Mouse (Mus musculus) forebrain, embryonic 10.5 days (tissue): ENCODE results near the gene Sdhaf3. TPM values are rescaled to one million over a fixed set of nuclear protein-coding genes. Genes with fewer than 3 reads are reported as not detected.

Experiments
- DNase-seq: peaks from one replicate; pipeline ENCODE4 v3.0.0-alpha.2; 2017; ENCODE audit warnings: low spot score; ENCODE audit errors: extremely low spot score
- H3K27ac ChIP-seq: fragments of 300-500 bp; sonication (generic); 2 replicates; pipeline ENCODE4 v1.5.1; 2016; ENCODE audit warnings: mild to moderate bottlenecking
- H3K27me3 ChIP-seq: fragments of 300-500 bp; sonication (generic); 2 replicates; pipeline ENCODE4 v1.6.1; 2016; ENCODE audit warnings: mild to moderate bottlenecking; ENCODE audit not compliant: poor library complexity, severe bottlenecking
- H3K36me3 ChIP-seq: fragments of 300-500 bp; sonication (generic); replicated peaks from 2 replicates; pipeline ENCODE4 v1.6.1; 2016; ENCODE audit warnings: mild to moderate bottlenecking, moderate library complexity
- H3K4me1 ChIP-seq: fragments of 300-500 bp; sonication (generic); 2 replicates; pipeline ENCODE4 v1.6.1; 2016
- H3K4me3 ChIP-seq: fragments of 300-500 bp; sonication (generic); 2 replicates; pipeline ENCODE4 v1.5.1; 2016; ENCODE audit warnings: mild to moderate bottlenecking, moderate library complexity
- H3K9me3 ChIP-seq: fragments of 300-500 bp; sonication (generic); 2 replicates; pipeline ENCODE4 v1.6.1; 2016; ENCODE audit warnings: mild to moderate bottlenecking, moderate library complexity
- WGBS: fragments of 180-500 bp; shearing (Covaris S2); methylation state at CpG from one replicate; pipeline ENCODE4 v1.1.7; 2016; 5-methylcytosine and 5-hydroxymethylcytosine counted together
- polyA plus RNA-seq: library from polyadenylated mRNA; unstranded; fragments of >200 nt; fragmentation: Nextera tagmentation; extraction: Ambion mirVana; gene quantifications from 2 replicates; pipeline ENCODE4 v1.2.1, GENCODE M21; 2016

Gene Sdhaf3
- polyA plus RNA-seq, 1 experiment from 2014 or later, result 6.4 TPM

GRCm38 (mm10) chr6:7082467-7083259 is 126.9 kb downstream of the Sdhaf3 start:
- no peak overlapping the region for H3K27ac ChIP-seq
- H3K4me1 ChIP-seq, result peaks cover 28% of the 10 kb centered on the region
- no peaks in the 10 kb centered on the region for H3K9me3 ChIP-seq
- no peak for DNase-seq
- H3K27me3 ChIP-seq, result no peaks in the 10 kb centered on the region
- no peaks in the 10 kb centered on the region for H3K36me3 ChIP-seq
- 74% methylated on average over 5 of the region's 5 CpGs for WGBS
- no peak overlapping the region for H3K4me3 ChIP-seq

DNA sequence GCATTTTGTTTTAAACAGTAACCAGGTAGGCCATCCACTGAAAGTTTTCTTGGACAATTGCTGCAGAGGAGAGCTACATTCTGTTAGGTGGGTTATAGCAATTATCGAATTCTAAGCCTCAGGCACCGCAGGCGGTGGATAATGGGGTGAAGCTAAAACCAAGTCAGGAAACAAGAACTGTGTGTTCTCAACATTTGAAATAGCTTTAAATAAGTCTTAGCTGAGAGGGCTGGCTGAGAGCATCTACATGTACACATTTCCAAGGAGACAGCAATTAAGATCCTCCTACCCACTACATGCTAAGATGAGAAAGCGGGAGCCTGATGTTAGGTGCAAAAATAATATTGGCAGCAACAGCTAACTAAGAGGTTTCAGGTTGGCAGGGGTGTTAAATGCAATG is 127.9 kb downstream of the Sdhaf3 start:
- Histone ChIP-seq H3K9me3 (no peaks in the 10 kb centered on the region), H3K36me3 (no peaks in the 10 kb centered on the region), H3K27me3 (no peaks in the 10 kb centered on the region), H3K27ac (no peak overlapping the region), H3K4me1 (peaks cover 28% of the 10 kb centered on the region), H3K4me3 (no peak overlapping the region)
- no peak for DNase-seq
- 95% methylated on average over 4 of the region's 4 CpGs for WGBS

- Histone ChIP-seq H3K27me3 (no peaks in the 10 kb centered on the region), H3K27ac (no peak overlapping the region), H3K4me3 (no peak overlapping the region), H3K36me3 (no peaks in the 10 kb centered on the region), H3K9me3 (no peaks in the 10 kb centered on the region), H3K4me1 (peaks cover 28% of the 10 kb centered on the region)
- no peak for DNase-seq
- WGBS, result 82% methylated on average over 2 of the region's 2 CpGs
Observed at GRCm38 (mm10) chr6:7084370-7084769, 128.6 kb downstream of the Sdhaf3 start.

GRCm38 (mm10) chr6:7085506-7085905 is 129.7 kb downstream of the Sdhaf3 start:
- 91% methylated on average over 2 of the region's 2 CpGs for WGBS
- no peak for DNase-seq
- peaks cover 28% of the 10 kb centered on the region for H3K4me1 ChIP-seq
- no peak overlapping the region for H3K27ac ChIP-seq
- no peaks in the 10 kb centered on the region for H3K36me3 ChIP-seq
- no peak overlapping the region for H3K4me3 ChIP-seq
- H3K27me3 ChIP-seq, result no peaks in the 10 kb centered on the region
- H3K9me3 ChIP-seq, result no peaks in the 10 kb centered on the region

DNA sequence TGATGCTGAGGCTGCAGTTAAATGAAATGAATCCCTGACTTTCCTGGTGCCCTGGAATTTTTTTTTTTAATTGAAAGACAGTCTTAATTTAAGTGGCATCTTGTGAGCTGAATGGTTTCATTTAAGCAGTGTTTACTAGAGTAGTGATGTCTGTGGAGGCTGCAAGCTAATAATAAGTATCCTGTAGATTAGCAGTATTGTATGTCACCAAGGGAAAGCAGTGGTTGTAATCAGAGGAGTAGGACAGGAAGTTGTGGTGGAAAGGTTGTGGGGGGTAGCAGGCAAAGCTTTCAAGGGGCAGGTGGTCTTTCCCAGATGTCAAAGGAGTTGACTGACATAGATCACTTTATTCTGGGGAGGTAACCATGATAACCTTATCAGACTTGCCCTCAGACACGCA is 136.3 kb downstream of the Sdhaf3 start:
- Histone ChIP-seq H3K4me3 (no peak overlapping the region), H3K27ac (no peak overlapping the region), H3K27me3 (no peaks in the 10 kb centered on the region), H3K36me3 (no peaks in the 10 kb centered on the region), H3K9me3 (no peaks in the 10 kb centered on the region), H3K4me1 (no peaks in the 10 kb centered on the region)
- DNase-seq, result no peak
- WGBS, result 83% methylated on average over 1 of the region's 1 CpGs

Other genes starting within 250 kb of the Sdhaf3 start
- 0.95 and 1.1 TPM in 2 replicates for gene Dlx6, start 92.7 kb upstream of the Sdhaf3 start, polyA plus RNA-seq
- 17.5 and 18.5 TPM in 2 replicates for gene Dlx5, start 73.9 kb upstream of the Sdhaf3 start, polyA plus RNA-seq